Mouse (Mus musculus) spleen, adult 2 months (tissue): ENCODE measurements around the gene Cyp4a29. TPM values are rescaled to one million over a fixed set of nuclear protein-coding genes. Genes with fewer than 3 reads are reported as not detected.
"Not testable (repeated sequence)": the region's sequence is repeated elsewhere in the genome, so short reads cannot be mapped to it uniquely, and the experiment has no call there.

Source experiments
- DNase-seq, 2 experiments: peaks; one replicate each; pipeline versions ENCODE4 v3.0.0 to v3.0.0-alpha.2; 2012 to 2021; ENCODE audit warnings: low spot score in 2 of 2, low read depth in 1 of 2
- H3K27ac ChIP-seq: fragments of 200-500 bp; 2 replicates; pipeline ENCODE4 v1.5.1; 2012; ENCODE audit warnings: low read length, inconsistent platforms; ENCODE audit not compliant: insufficient read depth
- H3K27me3 ChIP-seq: fragments of 200-500 bp; 2 replicates; pipeline ENCODE4 v1.6.1; 2012; ENCODE audit warnings: mild to moderate bottlenecking, moderate library complexity, low read length, inconsistent platforms; ENCODE audit not compliant: control insufficient read depth, insufficient read depth
- H3K36me3 ChIP-seq: fragments of 200-500 bp; 2 replicates; pipeline ENCODE4 v1.6.1; 2012; ENCODE audit warnings: mild to moderate bottlenecking, low read length, inconsistent platforms; ENCODE audit not compliant: control insufficient read depth, insufficient read depth
- H3K4me1 ChIP-seq: fragments of 200-500 bp; 2 replicates; pipeline ENCODE4 v1.6.1; 2011; ENCODE audit warnings: inconsistent platforms; ENCODE audit not compliant: control insufficient read depth, insufficient read depth, insufficient read length
- H3K4me3 ChIP-seq: fragments of 200-500 bp; 2 replicates; pipeline ENCODE4 v1.5.1; 2011; ENCODE audit warnings: mild to moderate bottlenecking, inconsistent platforms; ENCODE audit not compliant: insufficient read depth, insufficient read length; ENCODE audit errors: extremely low read depth
- CTCF ChIP-seq: fragments of 200-500 bp; IDR thresholded peaks from 2 replicates; pipeline ENCODE4 v1.5.1; 2011; ENCODE audit warnings: mild to moderate bottlenecking, inconsistent platforms; ENCODE audit not compliant: insufficient read depth, insufficient read length, insufficient replicate concordance; ENCODE audit errors: extremely low read depth
- POLR2A ChIP-seq: fragments of 200-500 bp; IDR thresholded peaks from 2 replicates; pipeline ENCODE4 v1.6.1; 2011; ENCODE audit warnings: low read depth, low read length, inconsistent platforms
- WGBS: fragments of 180-500 bp; shearing (Covaris S2); methylation state at CpG from one replicate; pipeline ENCODE4 v1.1.7; 2018; 5-methylcytosine and 5-hydroxymethylcytosine counted together
- polyA plus RNA-seq: library from polyadenylated mRNA; depleted of rRNA; stranded (reverse); fragments of >200 nt; gene quantifications from 2 replicates; pipeline ENCODE4 v1.2.3, GENCODE M21; 2012; rRNA removed

The Cyp4a29 gene
- polyA plus RNA-seq = not detected in 2 replicates

- H3K27ac ChIP-seq = no peak within 1 kb of the TSS
- DNase-seq = no peak
- no peaks in the 10 kb centered on the region for H3K27me3 ChIP-seq
- H3K36me3 ChIP-seq = no peaks in the 10 kb centered on the region
- H3K4me3 ChIP-seq = no peak within 1 kb of the TSS
- WGBS = 81% methylated on average over 3 of the region's 3 CpGs
- no peak for TF ChIP-seq CTCF
- TF ChIP-seq POLR2A = no peak
- H3K4me1 ChIP-seq = no peaks in the 10 kb centered on the region
Observed at GRCm38 (mm10) chr4:115241784-115242183, at the start of gene Cyp4a29. Cyp4a29 (plus strand) TSS chr4:115242084.

GRCm38 (mm10) chr4:115232901-115233300 is 9.0 kb upstream of the Cyp4a29 start:
- WGBS = 83% methylated on average over 2 of the region's 2 CpGs
- not testable (repeated sequence) for H3K27me3 ChIP-seq, H3K27ac ChIP-seq

GRCm38 (mm10) chr4:115236462-115237096 is 5.3 kb upstream of the Cyp4a29 start:
- H3K27me3 ChIP-seq = no peaks in the 10 kb centered on the region
- H3K36me3 ChIP-seq = no peaks in the 10 kb centered on the region
- H3K4me1 ChIP-seq = no peaks in the 10 kb centered on the region
- H3K27ac ChIP-seq = no peak overlapping the region
- WGBS = 87% methylated on average over 1 of the region's 1 CpGs
- H3K4me3 ChIP-seq = no peak overlapping the region
- no peak for DNase-seq
- TF ChIP-seq POLR2A = no peak
- no peak for TF ChIP-seq CTCF

More at GRCm38 (mm10) chr4:115232901-115233300, 9.0 kb upstream of the Cyp4a29 start:
- H3K4me1 ChIP-seq, H3K4me3 ChIP-seq, DNase-seq, H3K36me3 ChIP-seq: not testable (repeated sequence)

- not testable (repeated sequence) for DNase-seq, H3K27me3 ChIP-seq, H3K4me1 ChIP-seq, H3K27ac ChIP-seq, H3K36me3 ChIP-seq, H3K4me3 ChIP-seq
- 89% methylated on average over 3 of the region's 4 CpGs for WGBS
Observed at GRCm38 (mm10) chr4:115264687-115265569, 23.0 kb downstream of the Cyp4a29 start.

GRCm38 (mm10) chr4:115278215-115278982 is 36.5 kb downstream of the Cyp4a29 start:
- not testable (repeated sequence) for H3K27ac ChIP-seq, DNase-seq
- 84% methylated on average over 2 of the region's 3 CpGs for WGBS

GRCm38 (mm10) chr4:115280342-115280741 is 38.5 kb downstream of the Cyp4a29 start:
- no peak for TF ChIP-seq CTCF
- no peak for TF ChIP-seq POLR2A
- Histone ChIP-seq H3K27ac (no peak overlapping the region), H3K36me3 (no peaks in the 10 kb centered on the region), H3K4me3 (no peak overlapping the region), H3K27me3 (no peaks in the 10 kb centered on the region), H3K4me1 (no peaks in the 10 kb centered on the region)
- no peak for DNase-seq

More at GRCm38 (mm10) chr4:115278215-115278982, 36.5 kb downstream of the Cyp4a29 start:
- not testable (repeated sequence) for H3K27me3 ChIP-seq, H3K4me3 ChIP-seq, H3K4me1 ChIP-seq, H3K36me3 ChIP-seq

- H3K4me1 ChIP-seq, H3K36me3 ChIP-seq, H3K27me3 ChIP-seq, DNase-seq, H3K27ac ChIP-seq: not testable (repeated sequence)
- peak overlapping the region; percentile 13; the same call in 1 of the 2 replicates for H3K4me3 ChIP-seq
- WGBS = 29% methylated on average over 10 of the region's 10 CpGs
Observed at GRCm38 (mm10) chr4:115280779-115281178, 38.9 kb downstream of the Cyp4a29 start.

- not testable (repeated sequence) for H3K27ac ChIP-seq, H3K4me1 ChIP-seq, H3K27me3 ChIP-seq, H3K36me3 ChIP-seq, DNase-seq, H3K4me3 ChIP-seq
- WGBS = 40% methylated on average over 23 of the region's 23 CpGs
Observed at GRCm38 (mm10) chr4:115281231-115281767, 39.4 kb downstream of the Cyp4a29 start.

- not testable (repeated sequence) for H3K27ac ChIP-seq, H3K4me3 ChIP-seq, H3K36me3 ChIP-seq, H3K27me3 ChIP-seq, DNase-seq, H3K4me1 ChIP-seq
Observed at GRCm38 (mm10) chr4:115298746-115299145, 56.9 kb downstream of the Cyp4a29 start, which contains the start of gene Cyp4a12a. Cyp4a12a (plus strand) TSS chr4:115299046.
